Mouse (Mus musculus): ENCODE measurements around the gene Podxl. TPM values are rescaled to one million over a fixed set of nuclear protein-coding genes. Genes with fewer than 3 reads are reported as not detected.

Gene Podxl
- polyA plus RNA-seq, 1 experiment from 2014 or later, result 14.1 TPM

GRCm38 (mm10) chr6:31519001-31519471, 44.7 kb downstream of the Podxl start:
- no peak overlapping the region for H3K4me2 ChIP-seq
- no peaks in the 10 kb centered on the region for H3K9me3 ChIP-seq
- H3K9ac ChIP-seq, result no peak overlapping the region
- H3K4me1 ChIP-seq (replicated peaks), result peaks cover 30% of the 10 kb centered on the region
- H3K27me3 ChIP-seq, result no peaks in the 10 kb centered on the region
- peaks cover 20% of the 10 kb centered on the region for H3K36me3 ChIP-seq
- ATAC-seq (ENCODE audit: low FRiP score), result no peak
- 77% methylated on average over 8 of the region's 8 CpGs for WGBS
- no peak overlapping the region for H3K4me3 ChIP-seq
- H3K27ac ChIP-seq, result no peak overlapping the region

- WGBS, result 82% methylated on average over 2 of the region's 2 CpGs
- Histone ChIP-seq H3K4me2 (no peak overlapping the region), H3K36me3 (peaks cover 13% of the 10 kb centered on the region), H3K4me1 (replicated peaks) (peaks cover 27% of the 10 kb centered on the region), H3K27me3 (no peaks in the 10 kb centered on the region), H3K27ac (peak overlapping the region; percentile 1; the same call in 1 of the 2 replicates), H3K4me3 (no peak overlapping the region), H3K9ac (no peak overlapping the region), H3K9me3 (no peaks in the 10 kb centered on the region)
- ATAC-seq (ENCODE audit: low FRiP score), result no peak
Measured at GRCm38 (mm10) chr6:31518338-31518698, 45.5 kb downstream of the Podxl start.

- no peak overlapping the region for H3K4me2 ChIP-seq
- H3K4me1 ChIP-seq (replicated peaks), result peaks cover 22% of the 10 kb centered on the region
- H3K27ac ChIP-seq, result peak overlapping the region; percentile 1; the same call in 1 of the 2 replicates
- WGBS, result 61% methylated on average over 9 of the region's 9 CpGs
- peaks cover 8% of the 10 kb centered on the region for H3K36me3 ChIP-seq
- no peak overlapping the region for H3K9ac ChIP-seq
- no peak for ATAC-seq (ENCODE audit: low FRiP score)
- H3K9me3 ChIP-seq, result no peaks in the 10 kb centered on the region
- H3K27me3 ChIP-seq, result no peaks in the 10 kb centered on the region
- H3K4me3 ChIP-seq, result no peak overlapping the region
Measured at GRCm38 (mm10) chr6:31517681-31518337, 46.0 kb downstream of the Podxl start.

- no peak for ATAC-seq (ENCODE audit: low FRiP score)
- H3K4me3 ChIP-seq, result no peak overlapping the region
- no peak overlapping the region for H3K4me2 ChIP-seq
- peaks cover 5% of the 10 kb centered on the region for H3K36me3 ChIP-seq
- no peaks in the 10 kb centered on the region for H3K9me3 ChIP-seq
- 82% methylated on average over 6 of the region's 6 CpGs for WGBS
- no peak overlapping the region for H3K9ac ChIP-seq
- no peaks in the 10 kb centered on the region for H3K27me3 ChIP-seq
- peaks cover 11% of the 10 kb centered on the region; the same call in 1 of the 2 replicates for H3K4me1 ChIP-seq (replicated peaks)
- H3K27ac ChIP-seq, result no peak overlapping the region
Measured at GRCm38 (mm10) chr6:31513726-31514125, 50.1 kb downstream of the Podxl start.

- no peaks in the 10 kb centered on the region for H3K27me3 ChIP-seq
- 96% methylated on average over 2 of the region's 2 CpGs for WGBS
- no peak for ATAC-seq (ENCODE audit: low FRiP score)
Measured at GRCm38 (mm10) chr6:31502614-31503013, 61.2 kb downstream of the Podxl start.

GRCm38 (mm10) chr6:31500691-31501090, 63.1 kb downstream of the Podxl start:
- H3K36me3 ChIP-seq, result peaks cover 33% of the 10 kb centered on the region
- H3K9me3 ChIP-seq, result no peaks in the 10 kb centered on the region
- no peak overlapping the region for H3K4me3 ChIP-seq
- no peak for ATAC-seq (ENCODE audit: low FRiP score)
- no peak overlapping the region for H3K4me2 ChIP-seq
- no peaks in the 10 kb centered on the region for H3K27me3 ChIP-seq
- H3K9ac ChIP-seq, result no peak overlapping the region
- H3K4me1 ChIP-seq (replicated peaks), result no peaks in the 10 kb centered on the region
- H3K27ac ChIP-seq, result no peak overlapping the region

More at GRCm38 (mm10) chr6:31502614-31503013, 61.2 kb downstream of the Podxl start:
- H3K27ac ChIP-seq, result no peak overlapping the region; the same call in 1 of the 2 replicates
- H3K36me3 ChIP-seq, result peaks cover 22% of the 10 kb centered on the region
- no peak overlapping the region for H3K4me3 ChIP-seq
- no peaks in the 10 kb centered on the region for H3K4me1 ChIP-seq (replicated peaks)
- H3K9ac ChIP-seq, result no peak overlapping the region
- H3K9me3 ChIP-seq, result no peaks in the 10 kb centered on the region
- H3K4me2 ChIP-seq, result no peak overlapping the region

- Histone ChIP-seq H3K27me3 (no peaks in the 10 kb centered on the region), H3K4me3 (no peak overlapping the region), H3K4me1 (replicated peaks) (no peaks in the 10 kb centered on the region), H3K4me2 (no peak overlapping the region), H3K9me3 (no peaks in the 10 kb centered on the region), H3K36me3 (peaks cover 33% of the 10 kb centered on the region), H3K9ac (no peak overlapping the region), H3K27ac (no peak overlapping the region)
- ATAC-seq (ENCODE audit: low FRiP score), result no peak
- WGBS, result 70% methylated on average over 2 of the region's 2 CpGs
Measured at GRCm38 (mm10) chr6:31500260-31500659, 63.5 kb downstream of the Podxl start.

- no peak overlapping the region for H3K27ac ChIP-seq
- H3K4me2 ChIP-seq, result no peak overlapping the region
- H3K4me3 ChIP-seq, result no peak overlapping the region
- 90% methylated on average over 10 of the region's 10 CpGs for WGBS
- no peak for ATAC-seq (ENCODE audit: low FRiP score)
- H3K4me1 ChIP-seq (replicated peaks), result no peaks in the 10 kb centered on the region
- H3K9me3 ChIP-seq, result no peaks in the 10 kb centered on the region
- H3K27me3 ChIP-seq, result no peaks in the 10 kb centered on the region
- H3K36me3 ChIP-seq, result peaks cover 33% of the 10 kb centered on the region
- no peak overlapping the region for H3K9ac ChIP-seq
Measured at GRCm38 (mm10) chr6:31499836-31500235, 63.9 kb downstream of the Podxl start.

GRCm38 (mm10) chr6:31496227-31496626, 67.6 kb downstream of the Podxl start:
- 82% methylated on average over 2 of the region's 2 CpGs for whole genome bisulfite sequencing
- H3K4me3 ChIP-seq, result no peak overlapping the region
- H3K36me3 ChIP-seq, result peaks cover 24% of the 10 kb centered on the region

GRCm38 (mm10) chr6:31495122-31495731, 68.6 kb downstream of the Podxl start:
- 74% methylated on average over 2 of the region's 2 CpGs for WGBS
- no peaks in the 10 kb centered on the region for H3K9me3 ChIP-seq
- peaks cover 27% of the 10 kb centered on the region for H3K36me3 ChIP-seq
- no peaks in the 10 kb centered on the region for H3K4me1 ChIP-seq (replicated peaks)
- H3K27ac ChIP-seq, result no peak overlapping the region
- H3K27me3 ChIP-seq, result no peaks in the 10 kb centered on the region
- H3K4me3 ChIP-seq, result no peak overlapping the region
- no peak overlapping the region for H3K9ac ChIP-seq
- no peak for ATAC-seq (ENCODE audit: low FRiP score)
- H3K4me2 ChIP-seq, result no peak overlapping the region

More at GRCm38 (mm10) chr6:31496227-31496626, 67.6 kb downstream of the Podxl start:
- Histone ChIP-seq H3K27me3 (no peaks in the 10 kb centered on the region), H3K4me1 (replicated peaks) (no peaks in the 10 kb centered on the region), H3K9ac (no peak overlapping the region), H3K27ac (no peak overlapping the region), H3K4me2 (no peak overlapping the region), H3K9me3 (no peaks in the 10 kb centered on the region)
- no peak for ATAC-seq (ENCODE audit: low FRiP score)

GRCm38 (mm10) chr6:31489950-31490349, 73.8 kb downstream of the Podxl start:
- no peak for ATAC-seq (ENCODE audit: low FRiP score)
- no peak overlapping the region for H3K4me3 ChIP-seq
- WGBS, result 96% methylated on average over 7 of the region's 7 CpGs

GRCm38 (mm10) chr6:31486601-31487000, 77.2 kb downstream of the Podxl start:
- ATAC-seq (ENCODE audit: low FRiP score), result no peak

More at GRCm38 (mm10) chr6:31489950-31490349, 73.8 kb downstream of the Podxl start:
- H3K4me1 ChIP-seq (replicated peaks), result no peaks in the 10 kb centered on the region
- no peaks in the 10 kb centered on the region for H3K9me3 ChIP-seq
- H3K9ac ChIP-seq, result no peak overlapping the region
- H3K36me3 ChIP-seq, result peaks cover 29% of the 10 kb centered on the region
- no peak overlapping the region for H3K4me2 ChIP-seq
- H3K27ac ChIP-seq, result no peak overlapping the region
- H3K27me3 ChIP-seq, result no peaks in the 10 kb centered on the region

GRCm38 (mm10) chr6:31480008-31480407, 83.8 kb downstream of the Podxl start:
- Histone ChIP-seq H3K9ac (no peak overlapping the region), H3K27ac (no peak overlapping the region), H3K4me1 (replicated peaks) (no peaks in the 10 kb centered on the region), H3K4me2 (no peak overlapping the region), H3K9me3 (no peaks in the 10 kb centered on the region), H3K4me3 (no peak overlapping the region), H3K27me3 (no peaks in the 10 kb centered on the region), H3K36me3 (peaks cover 13% of the 10 kb centered on the region)
- WGBS, result 77% methylated on average over 4 of the region's 4 CpGs
- no peak for ATAC-seq (ENCODE audit: low FRiP score)

More at GRCm38 (mm10) chr6:31486601-31487000, 77.2 kb downstream of the Podxl start:
- Histone ChIP-seq H3K27me3 (no peaks in the 10 kb centered on the region), H3K4me2 (no peak overlapping the region), H3K9me3 (no peaks in the 10 kb centered on the region), H3K36me3 (peaks cover 25% of the 10 kb centered on the region), H3K9ac (no peak overlapping the region), H3K27ac (no peak overlapping the region), H3K4me1 (replicated peaks) (no peaks in the 10 kb centered on the region), H3K4me3 (no peak overlapping the region)
- WGBS, result 88% methylated on average over 2 of the region's 2 CpGs
